Mouse (Mus musculus): Measurements from ENCODE around the gene Ankra2. TPM values are rescaled to one million over a fixed set of nuclear protein-coding genes. Genes with fewer than 3 reads are reported as not detected.

The Ankra2 gene
- total and polyA plus RNA-seq, 3 experiments = 11.3 to 46.8 (median 35.6) TPM

DNA sequence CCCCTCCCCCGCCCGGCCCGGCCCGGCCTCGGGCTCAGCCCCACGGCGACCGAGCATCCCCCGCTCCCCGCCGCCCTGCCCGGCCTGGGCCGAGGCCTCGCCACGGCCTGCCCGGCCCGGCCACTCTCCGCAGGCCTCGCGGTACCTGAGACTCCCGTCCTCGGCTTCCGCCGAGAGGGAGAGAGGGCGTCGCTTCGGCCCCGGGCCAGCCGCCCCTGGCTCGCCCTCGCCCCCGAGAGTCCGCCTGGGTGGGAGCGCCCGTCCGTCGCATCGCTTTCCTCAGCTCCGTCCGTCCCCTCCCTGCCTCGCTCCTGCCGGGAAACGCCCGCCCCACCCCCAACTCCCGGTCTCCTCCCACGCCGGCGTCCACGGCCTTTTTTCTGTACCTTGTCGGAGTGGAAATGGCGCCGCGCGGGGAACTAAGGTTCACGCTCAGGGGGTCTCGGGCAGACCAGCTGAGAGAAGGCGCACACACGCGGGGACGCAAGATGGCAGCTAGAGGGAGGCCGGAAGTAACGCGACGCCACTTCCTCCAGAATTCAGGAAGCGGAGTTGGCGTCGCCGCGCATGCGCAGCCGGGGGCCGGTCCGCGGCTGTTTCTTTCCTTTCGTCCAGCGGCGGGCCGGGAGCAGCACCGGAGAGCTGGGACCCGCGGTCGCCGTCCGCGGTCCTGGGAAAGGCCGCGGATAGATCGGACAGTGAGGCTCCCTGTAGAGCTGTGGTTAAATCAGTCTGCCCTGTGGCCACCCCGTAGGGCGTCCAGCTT is 53.8 kb downstream of the Ankra2 start, which contains the start of gene Btf3:
Btf3 (minus strand) TSS at position 527 of the 766 bp plus-strand sequence.
- Histone ChIP-seq H3K27me3 (ENCODE audit: control insufficient read depth, insufficient read depth, low read length) (no peaks in the 10 kb centered on the region), H3K36me3 (ENCODE audit: control insufficient read depth, insufficient read depth, low read length) (peaks cover 23% of the 10 kb centered on the region), H3K79me2 (replicated peaks; ENCODE audit: control insufficient read depth, insufficient read depth, low read length) (peaks cover 5% of the 10 kb centered on the region; the same call in 1 of the 2 replicates), H3K4me1 (ENCODE audit: control insufficient read depth, insufficient read depth, low read length) (peaks cover 1% of the 10 kb centered on the region), H3K27ac (peak within 1 kb of the TSS; percentile 89), H3K4me3 (peak within 1 kb of the TSS; percentile 87), H3K9ac (ENCODE audit: low read depth, low read length) (peak within 1 kb of the TSS; percentile 84)
- WGBS = under 1% methylated on average over 76 of the region's 90 CpGs
- TF ChIP-seq EP300 (IDR thresholded peaks at IDR 0.05; ENCODE audit: insufficient read depth, low read depth, low read length) (0 out of 2 replicates have a peak, but pooled peaks have one; percentile 15), POLR2A (IDR thresholded peaks at IDR 0.05; ENCODE audit: insufficient read depth, low read depth, low read length) (peak; percentile 76), CTCF (IDR thresholded peaks at IDR 0.05) (peak; percentile 44)
- peak; percentile 93 to 95 for DNase-seq
- intact Hi-C loops (cut with DNase I) = loop anchor here (5.0 kb wide), 1 partner anchor 54 kb away; the partner anchor contains the start of genes Ankra2 and Utp15

- Histone ChIP-seq H3K4me3 (peak overlapping the region; percentile 87), H3K27ac (peak overlapping the region; percentile 89), H3K79me2 (replicated peaks; ENCODE audit: control insufficient read depth, insufficient read depth, low read length) (peaks cover 5% of the 10 kb centered on the region; the same call in 1 of the 2 replicates), H3K4me1 (ENCODE audit: control insufficient read depth, insufficient read depth, low read length) (peaks cover 1% of the 10 kb centered on the region), H3K9ac (ENCODE audit: low read depth, low read length) (peak overlapping the region; percentile 84), H3K36me3 (ENCODE audit: control insufficient read depth, insufficient read depth, low read length) (peaks cover 20% of the 10 kb centered on the region), H3K27me3 (ENCODE audit: control insufficient read depth, insufficient read depth, low read length) (no peaks in the 10 kb centered on the region)
- intact Hi-C loops (cut with DNase I) = loop anchor here (5.0 kb wide), 1 partner anchor 55 kb away; the partner anchor contains the start of genes Ankra2 and Utp15
- no peak for DNase-seq
- WGBS = 2% methylated on average over 16 of the region's 16 CpGs
- TF ChIP-seq EP300 (IDR thresholded peaks at IDR 0.05; ENCODE audit: insufficient read depth, low read depth, low read length) (no peak), CTCF (IDR thresholded peaks at IDR 0.05) (no peak), POLR2A (IDR thresholded peaks at IDR 0.05; ENCODE audit: insufficient read depth, low read depth, low read length) (no peak)
Measured at GRCm38 (mm10) chr13:98317246-98317677, 54.4 kb downstream of the Ankra2 start.

GRCm38 (mm10) chr13:98317911-98318310 is 55.0 kb downstream of the Ankra2 start:
- Histone ChIP-seq H3K79me2 (replicated peaks; ENCODE audit: control insufficient read depth, insufficient read depth, low read length) (peaks cover 5% of the 10 kb centered on the region; the same call in 1 of the 2 replicates), H3K36me3 (ENCODE audit: control insufficient read depth, insufficient read depth, low read length) (peaks cover 17% of the 10 kb centered on the region), H3K27me3 (ENCODE audit: control insufficient read depth, insufficient read depth, low read length) (no peaks in the 10 kb centered on the region), H3K4me3 (no peak overlapping the region), H3K27ac (no peak overlapping the region), H3K4me1 (ENCODE audit: control insufficient read depth, insufficient read depth, low read length) (peaks cover 1% of the 10 kb centered on the region), H3K9ac (ENCODE audit: low read depth, low read length) (no peak overlapping the region)
- no peak for DNase-seq
- TF ChIP-seq POLR2A (IDR thresholded peaks at IDR 0.05; ENCODE audit: insufficient read depth, low read depth, low read length) = no peak
- TF ChIP-seq EP300 (IDR thresholded peaks at IDR 0.05; ENCODE audit: insufficient read depth, low read depth, low read length) = no peak
- no peak for TF ChIP-seq CTCF (IDR thresholded peaks at IDR 0.05)
- WGBS = 86% methylated on average over 6 of the region's 6 CpGs
- intact Hi-C loops (cut with DNase I) = loop anchor here (5.0 kb wide), 1 partner anchor 56 kb away; the partner anchor contains the start of genes Ankra2 and Utp15

Other genes with a start within 250 kb of the Ankra2 start
- gene Arhgef28, start 56.6 kb upstream of the Ankra2 start, total RNA-seq (2021) = 1 to 10 TPM; 4.6 to 5.2 TPM
- gene Arhgef28, start 56.6 kb upstream of the Ankra2 start, polyA plus RNA-seq (2012; rRNA removed) = 2.4 and 3.8 TPM in 2 replicates
- 1 to 10 TPM; 5.7 to 6.7 TPM for gene Utp15, start within 50 bp of the Ankra2 start, total RNA-seq (2021)
- 4.2 and 6.2 TPM in 2 replicates for gene Utp15, start within 50 bp of the Ankra2 start, polyA plus RNA-seq (2012; rRNA removed)
- gene Gm21976, start 16.8 kb downstream of the Ankra2 start, total RNA-seq (2021) = not detected
- not detected in 2 replicates for gene Gm21976, start 16.8 kb downstream of the Ankra2 start, polyA plus RNA-seq (2012; rRNA removed)
- gene Btf3, start 53.9 kb downstream of the Ankra2 start, total RNA-seq (2021) = 100 to 1,000 TPM; 193 to 218 TPM
- 88.2 and 135 TPM in 2 replicates for gene Btf3, start 53.9 kb downstream of the Ankra2 start, polyA plus RNA-seq (2012; rRNA removed)
- under 1 TPM in 1 of 2 experiments, not detected in 1; 0.05 TPM for gene Foxd1, start 91.2 kb downstream of the Ankra2 start, total RNA-seq (2021)
- gene Foxd1, start 91.2 kb downstream of the Ankra2 start, polyA plus RNA-seq (2012; rRNA removed) = 0.03 and 0.06 TPM in 2 replicates
- not detected for gene Gm10320, start 228.9 kb downstream of the Ankra2 start, total RNA-seq (2021)
- gene Gm10320, start 228.9 kb downstream of the Ankra2 start, polyA plus RNA-seq (2012; rRNA removed) = 0.27 TPM in 1 of 2 replicates, not detected in the other